Mouse (Mus musculus) liver, embryonic 14.5 days (tissue): ENCODE measurements around the gene Fnbp4. TPM values are rescaled to one million over a fixed set of nuclear protein-coding genes. Genes with fewer than 3 reads are reported as not detected.
A peak's percentile ranks its signal among the peaks of the same experiment; 100 is the strongest.

Source experiments
- ATAC-seq: fragments of 200-750 bp; cut with Nextera tagmentation; 2 replicates; pipeline ENCODE4 v1.8.0; 2017; ENCODE audit warnings: moderate number of reproducible peaks, mild to moderate bottlenecking, moderate library complexity; ENCODE audit not compliant: insufficient read depth
- DNase-seq, 3 experiments: peaks; one replicate each; pipeline ENCODE4 v3.0.0-alpha.2; 2012 to 2013; ENCODE audit warnings: low read depth in 3 of 3, low spot score in 3 of 3
- H3K27ac ChIP-seq: fragments of 300-500 bp; sonication (generic); 2 replicates; pipeline ENCODE4 v1.5.1; 2014; ENCODE audit warnings: moderate library complexity, mild to moderate bottlenecking, control low read depth, inconsistent platforms
- H3K27me3 ChIP-seq: fragments of 300-500 bp; sonication (generic); 2 replicates; pipeline ENCODE4 v1.6.1; 2014; ENCODE audit warnings: mild to moderate bottlenecking, low read length, moderate library complexity; ENCODE audit not compliant: control insufficient read depth, insufficient read depth
- H3K36me3 ChIP-seq: fragments of 300-500 bp; sonication (generic); replicated peaks from 2 replicates; pipeline ENCODE4 v1.6.1; 2014; ENCODE audit warnings: low read depth; ENCODE audit not compliant: control insufficient read depth, insufficient read depth
- H3K4me1 ChIP-seq, 2 experiments: fragments of 200-500 bp in 1 of 2; fragments of 300-500 bp in 1 of 2; sonication (generic) in 1 of 2; replicated peaks; 2 replicates each; pipeline ENCODE4 v1.6.1; 2012 to 2014; ENCODE audit warnings: antibody characterized with exemption in 1 of 2, inconsistent platforms in 1 of 2, low read length in 1 of 2; ENCODE audit not compliant: control insufficient read depth in 2 of 2, insufficient read depth in 2 of 2
- H3K4me2 ChIP-seq: fragments of 300-500 bp; sonication (generic); 2 replicates; pipeline ENCODE4 v1.6.1; 2014; ENCODE audit warnings: low read depth, mild to moderate bottlenecking, control low read depth, moderate library complexity
- H3K4me3 ChIP-seq, 2 experiments: fragments of 200-500 bp in 1 of 2; fragments of 300-500 bp in 1 of 2; sonication (generic) in 1 of 2; 2 replicates each; pipeline ENCODE4 v1.5.1; 2012 to 2014; ENCODE audit warnings: low read depth in 2 of 2, low read length in 2 of 2, mild to moderate bottlenecking in 2 of 2, control low read depth in 1 of 2, inconsistent platforms in 1 of 2, moderate library complexity in 1 of 2; ENCODE audit not compliant: insufficient read depth in 1 of 2
- H3K9ac ChIP-seq: fragments of 300-500 bp; sonication (generic); replicated peaks from 2 replicates; pipeline ENCODE4 v1.6.1; 2014; ENCODE audit warnings: mild to moderate bottlenecking, control low read depth, moderate library complexity
- H3K9me3 ChIP-seq: fragments of 300-500 bp; sonication (generic); 2 replicates; pipeline ENCODE4 v1.6.1; 2016; ENCODE audit warnings: low read length, mixed read lengths; ENCODE audit not compliant: control insufficient read depth
- CTCF ChIP-seq: IDR thresholded peaks from 2 replicates; pipeline ENCODE4 v1.5.1; 2016; ENCODE audit warnings: antibody characterized with exemption, low read depth, control low read depth
- EP300 ChIP-seq: IDR thresholded peaks from 2 replicates; pipeline ENCODE4 v1.6.1; 2016; ENCODE audit warnings: antibody characterized with exemption, low read depth
- WGBS: fragments of 180-500 bp; shearing (Covaris S2); extraction: QIAGEN DNeasy Blood & Tissue Kit; methylation state at CpG from one replicate; pipeline ENCODE4 v1.1.7; 2014; ENCODE audit not compliant: insufficient replicate concordance; 5-methylcytosine and 5-hydroxymethylcytosine counted together
- polyA plus RNA-seq, 2 experiments: library from polyadenylated mRNA; depleted of rRNA in 1 of 2; stranded (reverse) in 1 of 2; unstranded in 1 of 2; fragments of >200 nt; fragmentation: Nextera tagmentation in 1 of 2; extraction: Ambion mirVana in 1 of 2; gene quantifications; 2 replicates each; pipeline versions ENCODE4 v1.2.1 to v1.2.3; 2012 to 2014

Gene Fnbp4
- polyA plus RNA-seq (2012; rRNA removed) (22.4 and 25.8 TPM in 2 replicates), polyA plus RNA-seq (2014; fragmentation: Nextera tagmentation; extraction: Ambion mirVana) (20.9 and 21.3 TPM in 2 replicates)

DNA sequence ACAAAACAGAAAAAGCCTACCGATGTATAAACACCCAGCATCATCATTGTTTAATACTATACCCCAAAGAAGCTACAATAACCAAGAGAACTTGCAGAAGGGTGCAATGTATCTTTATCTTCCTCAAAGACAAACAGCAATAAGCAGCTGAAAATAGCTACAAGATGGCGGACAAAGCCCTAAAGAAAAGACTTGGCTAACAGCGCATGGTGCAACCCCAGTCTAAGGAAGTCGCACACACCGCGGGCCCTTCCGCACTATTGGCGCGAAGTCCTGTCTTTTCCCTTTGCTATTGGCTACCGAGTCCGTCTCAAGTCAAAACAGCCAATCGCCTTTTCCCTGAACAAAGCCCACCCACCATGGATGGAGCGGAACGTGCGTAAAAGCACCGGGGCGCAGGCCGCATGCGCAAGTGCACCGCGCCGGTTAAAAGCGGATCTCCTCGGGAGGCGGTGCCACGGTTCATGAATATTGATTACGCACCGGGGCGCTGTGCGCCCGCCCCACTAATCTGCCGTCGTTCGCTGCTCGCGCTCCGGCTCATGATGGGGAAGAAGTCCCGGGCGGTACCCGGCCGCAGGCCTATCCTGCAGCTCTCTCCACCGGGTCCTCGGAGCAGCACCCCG, at the start of gene Fnbp4:
Fnbp4 (plus strand) TSS at position 318 of the 626 bp plus-strand sequence.
- H3K27ac ChIP-seq = peak within 1 kb of the TSS; percentile 84
- H3K4me3 ChIP-seq = peak within 1 kb of the TSS; percentile 85 to 97
- peak within 1 kb of the TSS; percentile 88 for H3K4me2 ChIP-seq
- peaks cover 10% of the 10 kb centered on the region for H3K36me3 ChIP-seq
- peak; percentile 99 for DNase-seq
- WGBS = under 1% methylated on average over 44 of the region's 44 CpGs
- ATAC-seq = peak; percentile 98
- no peaks in the 10 kb centered on the region for H3K27me3 ChIP-seq
- TF ChIP-seq CTCF (peak; percentile 51), EP300 (peak; percentile 37)
- peak within 1 kb of the TSS; percentile 94 for H3K9ac ChIP-seq
- H3K4me1 ChIP-seq = peaks cover 11 to 17% of the 10 kb centered on the region in 2 experiments; a peak in 3 of 4 replicates
- H3K9me3 ChIP-seq = no peaks in the 10 kb centered on the region

DNA sequence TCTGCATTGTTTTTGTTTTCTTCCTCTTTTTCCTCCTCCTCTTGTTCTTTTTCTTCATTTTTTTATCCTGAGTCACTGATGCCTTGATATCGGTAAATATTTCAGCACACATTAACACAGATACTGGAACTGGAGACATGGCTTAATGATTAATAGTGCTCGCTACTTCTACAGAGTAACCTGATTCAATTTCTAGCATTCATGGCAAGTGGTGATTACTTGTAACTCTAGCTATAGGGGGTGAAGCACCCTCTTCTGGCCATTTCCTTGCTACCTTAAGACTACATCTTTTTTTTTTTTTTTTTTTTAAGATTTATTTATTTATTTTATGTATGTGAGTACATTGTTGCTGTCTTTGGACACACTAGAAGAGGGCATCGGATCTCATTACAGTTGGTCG, 44.2 kb upstream of the Fnbp4 start:
- ATAC-seq (no peak), DNase-seq (no peak)
- H3K4me1 ChIP-seq = no peaks in the 10 kb centered on the region
- WGBS = 87% methylated on average over 4 of the region's 4 CpGs
- no peak for TF ChIP-seq EP300
- TF ChIP-seq CTCF = no peak
- H3K27me3 ChIP-seq = no peaks in the 10 kb centered on the region
- H3K9me3 ChIP-seq = no peaks in the 10 kb centered on the region
- no peak overlapping the region for H3K4me2 ChIP-seq
- H3K36me3 ChIP-seq = peaks cover 93% of the 10 kb centered on the region
- no peak overlapping the region for H3K4me3 ChIP-seq
- H3K27ac ChIP-seq = no peak overlapping the region
- no peak overlapping the region for H3K9ac ChIP-seq

DNA sequence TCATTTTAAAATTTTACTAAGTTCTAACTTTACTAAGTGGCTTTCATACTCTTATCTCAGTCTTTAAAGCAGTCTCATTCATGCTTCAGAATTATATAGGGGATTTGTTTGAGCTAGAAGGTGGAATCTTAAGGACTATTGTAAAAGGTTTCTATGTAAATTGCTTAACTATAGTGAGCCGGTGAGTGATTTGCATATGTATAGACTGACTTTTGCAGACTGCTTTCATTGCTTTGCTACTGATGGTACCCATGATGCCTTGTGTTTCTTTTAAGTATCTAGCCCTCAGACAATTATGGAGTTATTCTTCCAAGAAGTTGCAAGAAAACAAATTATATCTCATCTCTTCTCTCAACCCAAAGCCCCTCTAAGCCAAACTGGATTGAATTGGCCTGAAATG, 36.6 kb upstream of the Fnbp4 start:
- Histone ChIP-seq H3K27ac (no peak overlapping the region), H3K27me3 (no peaks in the 10 kb centered on the region), H3K4me3 (no peak overlapping the region), H3K9ac (no peak overlapping the region), H3K9me3 (no peaks in the 10 kb centered on the region), H3K4me2 (no peak overlapping the region), H3K36me3 (peaks cover 83% of the 10 kb centered on the region), H3K4me1 (no peaks in the 10 kb centered on the region)
- TF ChIP-seq CTCF (no peak), EP300 (no peak)
- 85% methylated on average over 1 of the region's 1 CpGs for WGBS
- ATAC-seq (no peak), DNase-seq (no peak)

DNA sequence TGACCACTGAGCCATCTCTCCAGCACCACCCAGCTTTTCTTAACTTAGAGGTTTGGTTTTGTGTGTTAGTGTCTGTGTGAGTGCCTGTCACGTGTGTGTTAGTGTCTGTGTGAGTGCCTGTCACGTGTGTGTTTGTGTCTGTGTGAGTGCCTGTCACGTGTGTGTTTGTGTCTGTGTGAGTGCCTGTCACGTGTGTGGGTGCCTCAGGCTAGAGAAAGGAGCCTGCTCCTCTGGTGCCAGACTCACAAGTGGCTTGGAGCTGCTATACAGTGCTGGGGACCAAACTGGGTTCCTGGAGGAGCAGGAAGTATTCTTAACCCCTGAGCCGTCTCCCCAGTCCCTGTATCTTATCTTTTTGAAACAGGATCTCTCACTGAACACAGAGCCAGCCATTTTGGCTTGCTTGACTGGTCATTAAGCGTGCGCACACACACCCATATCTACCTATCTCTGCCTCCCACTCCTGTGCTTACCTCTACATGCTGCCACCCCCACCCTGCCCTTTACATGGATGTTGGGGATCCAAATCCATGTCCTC, 29.5 kb upstream of the Fnbp4 start:
- ATAC-seq (peak; percentile 97), DNase-seq (peak; percentile 70 to 74 (median 74))
- no peaks in the 10 kb centered on the region for H3K9me3 ChIP-seq
- peaks cover 78% of the 10 kb centered on the region for H3K36me3 ChIP-seq
- H3K27ac ChIP-seq = peak overlapping the region; percentile 89
- TF ChIP-seq CTCF (no peak), EP300 (peak; percentile 84)
- no peaks in the 10 kb centered on the region for H3K27me3 ChIP-seq
- H3K4me1 ChIP-seq = peaks cover 17% of the 10 kb centered on the region in 2 experiments
- peak overlapping the region in 1 of 2 experiments; percentile 12; a peak in 1 of 4 replicates for H3K4me3 ChIP-seq
- WGBS = 15% methylated on average over 7 of the region's 7 CpGs
- H3K9ac ChIP-seq = peak overlapping the region; percentile 45
- H3K4me2 ChIP-seq = peak overlapping the region; percentile 59

DNA sequence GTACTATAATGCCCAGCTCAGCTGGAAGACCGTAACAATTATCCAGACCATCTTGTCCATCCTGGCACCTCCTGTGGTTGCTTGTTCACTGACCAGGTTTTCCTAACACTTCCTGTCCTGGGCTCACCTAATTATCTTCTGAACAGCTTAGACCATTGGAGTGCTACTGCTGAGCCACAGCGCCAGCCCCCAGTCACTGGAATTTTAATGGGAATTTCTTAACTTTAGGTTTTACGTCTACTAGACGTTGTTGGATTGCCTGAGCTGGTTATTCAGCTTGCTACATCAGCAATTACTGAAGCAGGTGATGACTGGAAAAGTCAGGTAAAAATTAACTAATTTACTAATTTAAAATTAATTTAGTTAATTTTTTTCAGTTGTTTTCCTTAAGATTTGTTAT, 27.8 kb upstream of the Fnbp4 start:
- H3K4me1 ChIP-seq = peaks cover 17% of the 10 kb centered on the region in 2 experiments
- no peak for TF ChIP-seq CTCF
- TF ChIP-seq EP300 = no peak
- 89% methylated on average over 4 of the region's 4 CpGs for WGBS
- peaks cover 78% of the 10 kb centered on the region for H3K36me3 ChIP-seq
- H3K9ac ChIP-seq = no peak overlapping the region
- no peaks in the 10 kb centered on the region for H3K9me3 ChIP-seq
- no peaks in the 10 kb centered on the region for H3K27me3 ChIP-seq
- no peak overlapping the region for H3K27ac ChIP-seq
- ATAC-seq (no peak), DNase-seq (no peak)
- no peak overlapping the region for H3K4me2 ChIP-seq
- H3K4me3 ChIP-seq = no peak overlapping the region
